Mouse (Mus musculus) ES-E14 (cell line): ENCODE measurements around the gene Hsd11b2. TPM values are rescaled to one million over a fixed set of nuclear protein-coding genes. Genes with fewer than 3 reads are reported as not detected.
A peak's percentile ranks its signal among the peaks of the same experiment; 100 is the strongest.

Experiments used
- DNase-seq: peaks from one replicate; pipeline ENCODE4 v3.0.0-alpha.2; 2013; ENCODE audit warnings: low read depth, low spot score
- H3K27ac ChIP-seq: 2 replicates; pipeline ENCODE4 v1.5.1; 2012; ENCODE audit warnings: low read depth, mild to moderate bottlenecking, low read length, moderate library complexity, mixed read lengths; ENCODE audit not compliant: poor library complexity, insufficient read depth, severe bottlenecking
- H3K36me3 ChIP-seq: 2 replicates; pipeline ENCODE4 v1.6.1; 2012; ENCODE audit warnings: mild to moderate bottlenecking, low read length, moderate library complexity, mixed read lengths; ENCODE audit not compliant: control insufficient read depth, poor library complexity, insufficient read depth, severe bottlenecking
- H3K4me1 ChIP-seq, 2 experiments: fragments of 150-350 bp in 1 of 2; sonication (generic) in 1 of 2; 2 replicates each; pipeline ENCODE4 v1.6.1; 2012; ENCODE audit warnings: low read length in 2 of 2, mild to moderate bottlenecking in 1 of 2, mixed read lengths in 1 of 2; ENCODE audit not compliant: control insufficient read depth in 2 of 2, insufficient read depth in 2 of 2, poor library complexity in 1 of 2
- H3K4me3 ChIP-seq, 2 experiments: fragments of 150-350 bp in 1 of 2; sonication (generic) in 1 of 2; 2 replicates each; pipeline ENCODE4 v1.5.1; 2012; ENCODE audit warnings: low read length in 2 of 2, low read depth in 1 of 2, mild to moderate bottlenecking in 1 of 2, mixed read lengths in 1 of 2; ENCODE audit not compliant: insufficient read depth in 1 of 2, poor library complexity in 1 of 2, severe bottlenecking in 1 of 2
- H3K9ac ChIP-seq: 2 replicates; pipeline ENCODE4 v1.6.1; 2012; ENCODE audit warnings: low read depth, mild to moderate bottlenecking, low read length, mixed read lengths; ENCODE audit not compliant: poor library complexity, insufficient read depth, severe bottlenecking
- H3K9me3 ChIP-seq: fragments of 150-350 bp; sonication (generic); 2 replicates; pipeline ENCODE4 v1.6.1; 2012; ENCODE audit warnings: low read depth, mild to moderate bottlenecking, low read length; ENCODE audit not compliant: control insufficient read depth, insufficient read depth
- CHD2 ChIP-seq: IDR thresholded peaks from 2 replicates; pipeline ENCODE4 v1.6.1; 2014; ENCODE audit warnings: mild to moderate bottlenecking, low read depth, low read length, inconsistent platforms
- HCFC1 ChIP-seq: IDR thresholded peaks from 2 replicates; pipeline ENCODE4 v1.6.1; 2012; ENCODE audit warnings: low read length, inconsistent platforms, borderline replicate concordance; ENCODE audit not compliant: insufficient read depth
- ZNF384 ChIP-seq: IDR thresholded peaks from 2 replicates; pipeline ENCODE4 v1.6.1; 2012; ENCODE audit warnings: low read depth, low read length, inconsistent platforms
- in situ Hi-C, 2 experiments: fragments of 600-800 bp; cut with MboI; formaldehyde crosslinking; loops; one replicate each; pipeline ENCODE4 v1.15.1; 2025; ENCODE audit warnings: low sequenced_read_pairs in 2 of 2, inconsistent platforms in 1 of 2; ENCODE audit not compliant: unreplicated experiment in 2 of 2
- total RNA-seq: library from RNA; depleted of rRNA; stranded (reverse); fragments of 300-350 nt; gene quantifications from 2 replicates; pipeline ENCODE4 v1.2.3, GENCODE M21; 2012; rRNA removed

Gene Hsd11b2
- total RNA-seq, 1 experiment, result 0.67 TPM

DNA sequence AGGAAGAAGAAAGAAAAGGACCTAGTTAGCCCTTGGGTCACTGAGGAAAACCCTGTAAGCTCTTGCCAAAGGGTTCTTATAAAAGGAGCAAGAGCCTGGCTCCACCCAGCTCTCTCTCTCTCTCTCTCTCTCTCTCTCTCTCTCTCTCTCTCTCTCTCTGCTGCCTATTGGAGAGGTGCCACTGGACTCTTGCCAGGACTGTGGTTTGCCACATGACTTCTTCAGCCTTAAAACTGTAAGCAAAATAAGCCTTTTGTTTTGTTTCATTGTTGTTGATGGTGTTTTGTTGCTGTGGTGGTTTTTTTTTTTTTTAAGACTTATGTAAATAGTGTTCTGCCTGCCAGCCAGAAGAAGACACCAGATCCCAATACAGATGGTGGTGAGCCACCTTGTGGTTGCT lies 54.9 kb downstream of the Hsd11b2 start:
- H3K9ac ChIP-seq, result no peak overlapping the region
- no peak for TF ChIP-seq CHD2
- TF ChIP-seq HCFC1, result no peak
- peak; percentile 63 for TF ChIP-seq ZNF384
- H3K36me3 ChIP-seq, result no peaks in the 10 kb centered on the region
- no peak overlapping the region for H3K27ac ChIP-seq
- H3K9me3 ChIP-seq, result no peaks in the 10 kb centered on the region
- no peak overlapping the region for H3K4me3 ChIP-seq
- H3K4me1 ChIP-seq, result peaks cover 3% of the 10 kb centered on the region in 2 experiments; a peak in 3 of 4 replicates
- no peak for DNase-seq
- in situ Hi-C loops, result no loop called here

Other genes with a start within 250 kb of the Hsd11b2 start
- gene Hsf4, start 249.0 kb upstream of the Hsd11b2 start, total RNA-seq, result 0.21 and 0.45 TPM in 2 replicates
- gene Nol3, start 242.6 kb upstream of the Hsd11b2 start, total RNA-seq, result 0.85 and 1.0 TPM in 2 replicates
- gene 4931428F04Rik, start 228.9 kb upstream of the Hsd11b2 start, total RNA-seq, result 3.9 and 4.2 TPM in 2 replicates
- gene Exoc3l, start 222.7 kb upstream of the Hsd11b2 start, total RNA-seq, result 22.0 and 33.5 TPM in 2 replicates
- 66.8 and 67.1 TPM in 2 replicates for gene E2f4, start 221.1 kb upstream of the Hsd11b2 start, total RNA-seq
- gene Elmo3, start 213.2 kb upstream of the Hsd11b2 start, total RNA-seq, result 3.5 and 4.3 TPM in 2 replicates
- 2.5 and 2.8 TPM in 2 replicates for gene Lrrc29, start 192.5 kb upstream of the Hsd11b2 start, total RNA-seq
- gene Tmem208, start 192.4 kb upstream of the Hsd11b2 start, total RNA-seq, result 123 and 133 TPM in 2 replicates
- gene Fhod1, start 170.8 kb upstream of the Hsd11b2 start, total RNA-seq, result 9.1 and 12.7 TPM in 2 replicates
- 5.8 and 11.7 TPM in 2 replicates for gene Slc9a5, start 169.9 kb upstream of the Hsd11b2 start, total RNA-seq
- gene Plekhg4, start 145.5 kb upstream of the Hsd11b2 start, total RNA-seq, result 3.0 and 3.1 TPM in 2 replicates
- gene Kctd19, start 105.3 kb upstream of the Hsd11b2 start, total RNA-seq, result 0.18 and 0.37 TPM in 2 replicates
- gene Lrrc36, start 105.2 kb upstream of the Hsd11b2 start, total RNA-seq, result 0.13 TPM in 1 of 2 replicates, not detected in the other
- gene Tppp3, start 47.2 kb upstream of the Hsd11b2 start, total RNA-seq, result 16.7 and 17.3 TPM in 2 replicates
- gene Zdhhc1, start 21.9 kb upstream of the Hsd11b2 start, total RNA-seq, result 3.2 and 7.6 TPM in 2 replicates
- gene Atp6v0d1, start 47.3 kb downstream of the Hsd11b2 start, total RNA-seq, result 65.1 and 85.5 TPM in 2 replicates
- gene Ripor1, start 86.5 kb downstream of the Hsd11b2 start, total RNA-seq, result 3.5 and 5.6 TPM in 2 replicates
- gene Ctcf, start 117.8 kb downstream of the Hsd11b2 start, total RNA-seq, result 49.4 and 65.5 TPM in 2 replicates
- 0.71 and 1.1 TPM in 2 replicates for gene Agrp, start 118.6 kb downstream of the Hsd11b2 start, total RNA-seq
- gene Carmil2, start 167.5 kb downstream of the Hsd11b2 start, total RNA-seq, result 1.6 and 3.8 TPM in 2 replicates
- 8.6 and 8.9 TPM in 2 replicates for gene Acd, start 182.3 kb downstream of the Hsd11b2 start, total RNA-seq
- gene Pard6a, start 182.4 kb downstream of the Hsd11b2 start, total RNA-seq, result 14.3 and 14.9 TPM in 2 replicates
- gene 4933405L10Rik, start 188.9 kb downstream of the Hsd11b2 start, total RNA-seq, result 0.18 TPM in 1 of 2 replicates, not detected in the other
- gene Enkd1, start 189.5 kb downstream of the Hsd11b2 start, total RNA-seq, result 20.4 and 26.3 TPM in 2 replicates
- 9.3 and 11.0 TPM in 2 replicates for gene Gfod2, start 239.9 kb downstream of the Hsd11b2 start, total RNA-seq